Mouse (Mus musculus): Measurements from ENCODE around the gene Crlf1. TPM values are rescaled to one million over a fixed set of nuclear protein-coding genes. Genes with fewer than 3 reads are reported as not detected.
A peak's percentile ranks its signal among the peaks of the same experiment; 100 is the strongest.

Gene Crlf1
- polyA plus RNA-seq, 1 experiment from 2014 or later: 103 TPM

DNA sequence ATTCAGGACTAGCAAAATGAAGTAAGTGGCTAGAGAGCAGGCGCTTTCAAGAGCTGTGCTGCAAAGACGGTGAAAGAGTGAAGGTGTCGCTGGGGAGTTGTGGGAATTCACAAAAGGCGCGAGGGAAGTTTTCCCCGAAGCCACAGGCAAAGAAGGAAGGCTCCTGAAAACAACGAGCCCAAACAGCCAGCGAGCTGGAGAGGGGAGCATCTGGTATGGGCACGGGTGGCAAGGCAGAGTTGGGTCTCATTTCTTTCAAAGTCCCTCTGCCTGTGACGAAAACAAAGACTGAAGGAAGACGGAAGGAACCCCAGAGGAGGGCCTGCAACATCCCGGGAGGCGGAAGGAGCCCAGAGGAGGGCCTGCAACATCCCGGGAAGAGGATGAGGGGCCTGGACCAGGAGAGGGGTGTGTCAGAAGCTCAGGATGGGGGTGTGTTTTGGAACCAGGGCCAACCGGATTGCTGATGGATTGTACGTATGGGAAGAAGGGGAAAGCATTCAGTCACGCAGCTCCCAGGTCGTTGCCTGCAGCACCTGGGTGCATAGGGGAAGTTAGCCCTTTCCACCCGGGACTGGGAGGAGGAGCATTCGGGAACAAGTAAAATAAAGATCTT is 2.0 kb upstream of the Crlf1 start:
- Histone ChIP-seq H3K27ac (replicated peaks) (peak overlapping the region; percentile 87), H3K9me3 (no peaks in the 10 kb centered on the region), H3K27me3 (replicated peaks; ENCODE audit: low read depth, poor library complexity, severe bottlenecking) (peaks cover 100% of the 10 kb centered on the region)

DNA sequence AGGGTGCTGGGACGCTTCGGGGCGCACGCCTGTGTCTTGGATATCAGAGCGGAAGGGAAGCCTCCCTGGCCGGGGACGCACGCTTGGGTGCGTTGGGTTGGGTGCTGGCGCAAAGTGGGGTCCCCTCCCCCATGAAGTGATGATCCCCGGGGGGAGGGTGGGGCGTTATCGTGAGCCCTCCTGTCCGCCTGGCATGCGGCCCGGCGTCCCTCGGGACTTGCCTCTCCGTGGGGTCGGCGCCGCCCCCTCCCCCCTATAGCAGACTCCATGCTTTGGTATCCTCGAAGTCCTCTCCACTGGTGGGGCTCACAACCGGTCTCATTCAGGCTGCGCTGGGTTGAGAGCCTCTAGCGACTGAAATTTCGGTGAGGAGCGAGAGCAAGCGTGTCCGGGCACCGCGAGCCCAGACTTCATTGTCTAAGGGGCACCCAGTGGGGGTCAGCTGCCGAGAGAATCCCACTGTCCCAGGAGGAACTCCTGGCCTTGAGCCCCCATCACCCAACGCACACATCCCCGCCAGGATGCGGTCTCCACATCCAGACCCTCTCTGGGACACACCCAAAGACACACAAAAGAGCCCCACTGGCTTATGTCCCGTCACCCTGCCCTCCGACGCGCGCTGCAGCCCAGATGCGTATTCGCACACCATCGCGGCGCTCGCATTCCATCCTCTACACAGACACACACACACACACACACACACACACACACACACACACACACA is 896 bp downstream of the Crlf1 start:
- peak; percentile 62 for DNase-seq (ENCODE audit: low spot score)

More for the DNA sequence above, 2.0 kb upstream of the Crlf1 start:
- Histone ChIP-seq H3K4me1 (peaks cover 100% of the 10 kb centered on the region), H3K4me3 (peak overlapping the region; percentile 73), H3K36me3 (replicated peaks) (no peaks in the 10 kb centered on the region)
- WGBS: 1% methylated on average over 20 of the region's 20 CpGs
- DNase-seq (ENCODE audit: low spot score): peak; percentile 67

DNA sequence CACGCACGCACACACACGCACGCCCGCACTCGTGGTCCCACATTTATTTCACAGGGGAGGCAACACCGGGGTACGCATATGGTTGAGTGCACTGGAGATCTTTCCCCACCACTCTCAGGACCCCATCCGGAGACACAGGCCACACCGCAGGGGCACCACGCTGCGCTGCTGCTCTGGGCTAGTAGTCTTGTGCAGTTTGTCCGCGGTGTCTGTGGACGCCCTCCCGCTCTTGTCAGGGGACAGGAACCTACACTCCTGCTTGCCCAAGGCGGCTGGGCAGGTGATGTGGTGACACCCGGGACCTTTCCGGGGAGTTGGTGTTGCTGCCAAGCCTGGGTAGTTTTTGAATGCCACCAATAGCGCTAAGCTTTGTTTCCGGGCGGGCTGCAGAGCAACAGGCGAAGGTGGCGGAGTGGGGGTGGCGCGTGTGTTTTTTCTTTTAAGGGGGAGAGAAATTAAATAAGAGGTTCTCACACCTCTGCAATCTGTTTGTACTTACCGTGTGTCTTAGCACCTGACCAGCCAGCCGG is 1.5 kb downstream of the Crlf1 start:
- H3K4me3 ChIP-seq: peak overlapping the region; percentile 73
- no peaks in the 10 kb centered on the region for H3K9me3 ChIP-seq
- H3K27ac ChIP-seq (replicated peaks): peak overlapping the region; percentile 87
- H3K4me1 ChIP-seq: peaks cover 79% of the 10 kb centered on the region
- H3K36me3 ChIP-seq (replicated peaks): peaks cover 21% of the 10 kb centered on the region
- 2% methylated on average over 28 of the region's 28 CpGs for WGBS
- DNase-seq (ENCODE audit: low spot score): peak; percentile 60
- H3K27me3 ChIP-seq (replicated peaks; ENCODE audit: low read depth, poor library complexity, severe bottlenecking): peaks cover 100% of the 10 kb centered on the region

More for the DNA sequence above, 896 bp downstream of the Crlf1 start:
- Histone ChIP-seq H3K9me3 (no peaks in the 10 kb centered on the region), H3K27me3 (replicated peaks; ENCODE audit: low read depth, poor library complexity, severe bottlenecking) (peaks cover 100% of the 10 kb centered on the region), H3K4me3 (peak overlapping the region; percentile 73), H3K27ac (replicated peaks) (peak overlapping the region; percentile 87), H3K36me3 (replicated peaks) (peaks cover 15% of the 10 kb centered on the region), H3K4me1 (peaks cover 79% of the 10 kb centered on the region)
- WGBS: under 1% methylated on average over 47 of the region's 47 CpGs

DNA sequence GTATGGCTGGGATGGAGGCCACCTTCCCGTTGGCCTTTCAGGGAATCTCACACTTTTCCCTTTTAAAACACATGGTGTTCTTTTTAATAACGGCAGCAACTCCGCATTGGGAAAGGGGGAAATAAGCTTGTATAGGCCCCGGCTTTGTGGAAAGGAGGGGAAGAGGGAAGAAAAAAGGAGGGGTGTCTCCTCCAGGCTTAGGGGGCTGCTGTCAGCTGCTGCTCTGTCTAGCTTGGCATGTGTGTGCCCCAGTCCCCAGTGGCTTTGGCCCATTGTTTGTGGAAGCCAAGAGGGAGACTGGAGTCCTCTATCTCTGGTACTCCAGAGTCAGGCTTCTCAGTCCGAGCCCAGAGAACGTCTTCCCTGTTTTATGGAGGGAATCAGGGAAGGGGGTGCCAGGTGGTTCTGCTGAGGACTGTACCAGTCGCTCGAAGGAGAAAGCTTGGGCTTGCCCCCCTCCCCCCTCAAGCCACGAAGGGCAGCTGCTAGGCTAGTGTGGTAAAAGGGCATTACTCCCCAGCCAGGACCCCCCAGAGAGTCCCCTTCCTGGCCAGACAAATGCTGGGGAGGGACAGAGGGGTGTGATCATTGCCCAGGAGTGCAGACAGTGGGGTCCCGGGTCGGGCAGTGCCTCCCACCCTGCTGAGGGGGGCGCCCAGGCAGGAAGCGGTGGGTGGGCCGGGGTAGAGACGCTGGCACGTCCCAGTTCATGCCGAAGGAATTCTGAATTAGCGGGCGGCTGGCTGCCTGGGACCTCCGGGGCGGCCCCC is 2.2 kb downstream of the Crlf1 start:
- Histone ChIP-seq H3K27me3 (replicated peaks; ENCODE audit: low read depth, poor library complexity, severe bottlenecking) (peaks cover 100% of the 10 kb centered on the region), H3K4me1 (peaks cover 79% of the 10 kb centered on the region), H3K9me3 (no peaks in the 10 kb centered on the region), H3K27ac (replicated peaks) (peak overlapping the region; percentile 87), H3K36me3 (replicated peaks) (peaks cover 28% of the 10 kb centered on the region), H3K4me3 (peak overlapping the region; percentile 73)
- peak; percentile 59 for DNase-seq (ENCODE audit: low spot score)
- 3% methylated on average over 21 of the region's 21 CpGs for WGBS

DNA sequence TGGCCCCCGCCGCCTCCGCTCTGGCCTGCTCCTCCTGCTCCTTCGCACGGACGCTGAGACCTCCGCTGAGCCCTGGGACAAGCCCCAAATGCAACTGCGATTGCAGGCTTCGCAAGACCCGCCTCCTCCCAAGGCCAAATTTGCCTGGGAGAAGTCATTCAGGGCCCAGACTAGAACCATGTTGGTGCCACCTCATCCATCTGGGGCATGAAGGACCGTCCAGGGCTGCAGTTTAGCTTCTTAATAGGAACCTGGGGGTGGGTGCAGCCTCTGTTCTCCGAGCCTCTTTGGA is 2.8 kb downstream of the Crlf1 start:
- H3K4me1 ChIP-seq: peaks cover 79% of the 10 kb centered on the region
- peaks cover 100% of the 10 kb centered on the region for H3K27me3 ChIP-seq (replicated peaks; ENCODE audit: low read depth, poor library complexity, severe bottlenecking)
- H3K4me3 ChIP-seq: peak overlapping the region; percentile 73
- no peak for DNase-seq (ENCODE audit: low spot score)
- 7% methylated on average over 12 of the region's 12 CpGs for whole genome bisulfite sequencing
- no peaks in the 10 kb centered on the region for H3K9me3 ChIP-seq
- peak overlapping the region; percentile 87 for H3K27ac ChIP-seq (replicated peaks)
- peaks cover 31% of the 10 kb centered on the region for H3K36me3 ChIP-seq (replicated peaks)

DNA sequence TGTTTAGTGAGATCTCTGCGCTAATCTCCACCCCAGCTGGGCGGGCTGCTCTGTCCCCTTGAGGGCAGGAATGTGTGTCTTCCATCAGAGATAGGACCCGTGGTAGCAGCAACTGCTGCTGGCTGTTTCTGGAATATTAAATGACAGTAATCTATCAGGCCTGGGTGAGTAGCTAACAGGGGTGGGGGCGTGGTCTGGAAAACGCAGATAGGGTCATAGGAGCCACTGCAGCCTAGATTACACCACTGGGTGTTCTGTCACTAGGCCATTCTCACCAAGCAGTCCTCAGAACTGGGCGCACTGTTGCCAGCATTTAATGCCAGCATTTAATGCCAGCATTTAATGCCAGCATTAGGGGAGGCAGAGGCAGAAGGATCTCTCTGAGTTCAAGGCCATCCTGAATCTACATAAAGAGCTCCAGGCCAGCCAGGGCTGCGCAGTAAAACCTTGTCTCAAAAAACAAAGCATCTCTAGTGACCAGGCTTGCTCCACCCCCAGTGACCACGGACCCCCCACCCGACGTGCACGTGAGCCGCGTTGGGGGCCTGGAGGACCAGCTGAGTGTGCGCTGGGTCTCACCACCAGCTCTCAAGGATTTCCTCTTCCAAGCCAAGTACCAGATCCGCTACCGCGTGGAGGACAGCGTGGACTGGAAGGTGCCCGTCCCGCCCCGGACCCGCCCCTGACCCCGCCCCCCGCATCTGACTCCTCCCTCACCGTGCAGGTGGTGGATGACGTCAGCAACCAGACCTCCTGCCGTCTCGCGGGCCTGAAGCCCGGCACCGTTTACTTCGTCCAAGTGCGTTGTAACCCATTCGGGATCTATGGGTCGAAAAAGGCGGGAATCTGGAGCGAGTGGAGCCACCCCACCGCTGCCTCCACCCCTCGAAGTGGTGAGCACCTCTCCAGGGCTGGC is 7.7 kb downstream of the Crlf1 start:
- Histone ChIP-seq H3K27ac (replicated peaks) (no peak overlapping the region; the same call in none of the 2 replicates), H3K9me3 (no peaks in the 10 kb centered on the region), H3K4me3 (peak overlapping the region; percentile 45), H3K27me3 (replicated peaks; ENCODE audit: low read depth, poor library complexity, severe bottlenecking) (peaks cover 89% of the 10 kb centered on the region), H3K36me3 (replicated peaks) (peaks cover 50% of the 10 kb centered on the region), H3K4me1 (peaks cover 79% of the 10 kb centered on the region)
- 10% methylated on average over 39 of the region's 39 CpGs for WGBS
- peak; percentile 60 for DNase-seq (ENCODE audit: low spot score)

DNA sequence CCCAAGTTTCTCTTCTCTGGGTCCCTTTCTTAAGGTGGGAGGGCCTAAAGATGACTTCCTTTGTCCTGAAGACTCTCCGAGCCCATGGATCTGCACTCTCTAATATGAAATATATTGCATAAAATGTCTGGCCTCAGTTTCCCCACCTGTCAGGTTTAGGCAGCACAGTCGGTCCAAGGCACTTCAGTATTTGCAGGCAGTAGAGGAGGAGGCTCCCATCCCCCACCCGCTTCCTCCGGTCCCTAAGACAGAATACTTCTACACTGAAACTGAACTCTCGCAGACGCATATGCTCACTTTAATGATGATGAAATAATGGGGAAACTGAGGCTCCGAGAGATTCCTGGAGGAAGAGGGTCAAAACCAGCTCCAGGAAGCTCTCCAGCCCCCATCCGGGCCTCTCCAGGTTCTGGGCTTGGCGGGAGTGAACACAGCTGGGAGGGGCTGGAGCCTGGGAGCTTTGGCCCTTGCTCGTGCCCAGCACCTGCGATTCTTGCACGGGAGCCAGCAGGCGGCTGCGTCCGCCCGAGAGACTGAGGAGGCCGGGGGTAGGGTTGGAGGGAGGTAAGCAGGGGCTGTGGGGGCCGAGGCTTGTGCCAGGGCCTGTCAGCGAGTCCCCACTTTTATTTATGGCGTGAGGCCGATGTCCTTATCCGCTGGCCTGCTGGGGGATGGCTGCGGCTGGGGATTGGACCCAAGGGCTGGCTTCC is 9.0 kb downstream of the Crlf1 start:
- peaks cover 83% of the 10 kb centered on the region for H3K4me1 ChIP-seq
- peak; percentile 56 for DNase-seq (ENCODE audit: low spot score)
- H3K4me3 ChIP-seq: peak overlapping the region; percentile 37

DNA sequence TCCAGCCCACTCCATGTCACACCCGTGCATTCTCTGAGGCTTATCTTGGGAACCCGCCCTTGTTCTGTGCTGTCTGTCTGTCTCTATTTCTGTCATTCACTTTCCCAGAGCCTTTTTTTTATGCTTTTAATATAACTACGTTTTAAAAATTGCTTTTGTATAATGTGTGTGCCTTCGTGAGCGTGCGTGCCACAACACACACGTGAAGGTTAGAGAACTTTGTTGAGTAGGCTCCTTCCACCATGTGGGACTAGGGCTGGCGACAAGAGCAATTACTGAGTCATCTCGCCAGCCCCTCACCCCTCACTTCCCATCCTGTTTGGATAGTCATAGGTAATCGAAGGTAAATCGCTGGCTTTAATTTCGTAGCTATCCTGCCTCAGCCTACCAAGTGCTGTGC is 9.6 kb downstream of the Crlf1 start:
- Histone ChIP-seq H3K36me3 (replicated peaks) (peaks cover 49% of the 10 kb centered on the region), H3K9me3 (no peaks in the 10 kb centered on the region), H3K4me1 (peaks cover 85% of the 10 kb centered on the region), H3K4me3 (0 out of 2 replicates have a peak overlapping the region, but pooled peaks have one; percentile 17), H3K27me3 (replicated peaks; ENCODE audit: low read depth, poor library complexity, severe bottlenecking) (peaks cover 70% of the 10 kb centered on the region), H3K27ac (replicated peaks) (0 out of 2 replicates have a peak overlapping the region, but pooled peaks have one; percentile 65)
- 30% methylated on average over 12 of the region's 12 CpGs for WGBS
- DNase-seq (ENCODE audit: low spot score): no peak

More for the DNA sequence above, 9.0 kb downstream of the Crlf1 start:
- peaks cover 48% of the 10 kb centered on the region for H3K36me3 ChIP-seq (replicated peaks)
- no peaks in the 10 kb centered on the region for H3K9me3 ChIP-seq
- H3K27me3 ChIP-seq (replicated peaks; ENCODE audit: low read depth, poor library complexity, severe bottlenecking): peaks cover 76% of the 10 kb centered on the region
- H3K27ac ChIP-seq (replicated peaks): peak overlapping the region; percentile 65; the same call in 1 of the 2 replicates
- 13% methylated on average over 23 of the region's 23 CpGs for WGBS

DNA sequence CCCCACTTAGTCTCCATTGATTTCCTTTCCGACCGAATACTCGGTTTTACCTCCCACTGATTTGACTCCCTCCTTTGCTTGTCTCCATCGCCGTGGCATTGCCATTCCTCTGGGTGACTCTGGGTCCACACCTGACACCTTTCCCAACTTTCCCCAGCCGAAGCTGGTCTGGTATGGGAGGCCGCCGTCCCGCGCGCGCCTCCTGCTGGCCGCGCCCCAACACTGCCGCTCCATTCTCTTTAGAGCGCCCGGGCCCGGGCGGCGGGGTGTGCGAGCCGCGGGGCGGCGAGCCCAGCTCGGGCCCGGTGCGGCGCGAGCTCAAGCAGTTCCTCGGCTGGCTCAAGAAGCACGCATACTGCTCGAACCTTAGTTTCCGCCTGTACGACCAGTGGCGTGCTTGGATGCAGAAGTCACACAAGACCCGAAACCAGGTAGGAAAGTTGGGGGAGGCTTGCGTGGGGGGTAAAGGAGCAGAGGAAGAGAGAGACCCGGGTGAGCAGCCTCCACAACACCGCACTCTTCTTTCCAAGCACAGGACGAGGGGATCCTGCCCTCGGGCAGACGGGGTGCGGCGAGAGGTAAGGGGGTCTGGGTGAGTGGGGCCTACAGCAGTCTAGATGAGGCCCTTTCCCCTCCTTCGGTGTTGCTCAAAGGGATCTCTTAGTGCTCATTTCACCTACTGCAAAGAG is 10.2 kb downstream of the Crlf1 start:
- peaks cover 56% of the 10 kb centered on the region for H3K36me3 ChIP-seq (replicated peaks)
- H3K27ac ChIP-seq (replicated peaks): peak overlapping the region; percentile 67
- H3K27me3 ChIP-seq (replicated peaks; ENCODE audit: low read depth, poor library complexity, severe bottlenecking): peaks cover 64% of the 10 kb centered on the region
- 9% methylated on average over 46 of the region's 46 CpGs for WGBS
- no peaks in the 10 kb centered on the region for H3K9me3 ChIP-seq
- peak overlapping the region; percentile 70 for H3K4me3 ChIP-seq
- peak; percentile 85 for DNase-seq (ENCODE audit: low spot score)
- peaks cover 90% of the 10 kb centered on the region for H3K4me1 ChIP-seq

DNA sequence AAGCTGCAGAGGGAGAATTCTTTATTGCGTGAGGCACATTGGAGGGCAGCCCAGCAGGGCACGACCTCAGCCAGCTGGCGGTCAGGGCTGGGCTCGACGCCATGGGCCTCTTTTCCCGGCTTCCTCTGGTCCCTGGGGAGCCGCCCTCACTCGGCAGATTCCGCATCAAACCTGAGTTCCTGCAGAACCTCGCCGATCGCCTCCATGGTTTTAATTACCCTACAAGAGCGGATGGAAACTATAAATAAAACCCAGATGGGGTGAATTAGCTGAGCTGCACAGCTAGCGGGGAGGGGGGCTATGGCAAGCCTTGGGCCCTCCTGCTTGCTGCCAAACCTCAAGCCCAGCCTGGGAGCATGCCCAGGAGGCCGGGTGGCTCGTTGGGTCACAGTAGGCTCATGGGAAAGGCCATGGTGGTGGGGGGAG is 11.3 kb downstream of the Crlf1 start:
- WGBS: 34% methylated on average over 16 of the region's 16 CpGs
- peak overlapping the region; percentile 67 for H3K27ac ChIP-seq (replicated peaks)
- H3K9me3 ChIP-seq: no peaks in the 10 kb centered on the region
- peaks cover 53% of the 10 kb centered on the region for H3K27me3 ChIP-seq (replicated peaks; ENCODE audit: low read depth, poor library complexity, severe bottlenecking)
- peak overlapping the region; percentile 70 for H3K4me3 ChIP-seq
- H3K4me1 ChIP-seq: peaks cover 91% of the 10 kb centered on the region
- DNase-seq (ENCODE audit: low spot score): peak; percentile 91
- peaks cover 57% of the 10 kb centered on the region for H3K36me3 ChIP-seq (replicated peaks)

DNA sequence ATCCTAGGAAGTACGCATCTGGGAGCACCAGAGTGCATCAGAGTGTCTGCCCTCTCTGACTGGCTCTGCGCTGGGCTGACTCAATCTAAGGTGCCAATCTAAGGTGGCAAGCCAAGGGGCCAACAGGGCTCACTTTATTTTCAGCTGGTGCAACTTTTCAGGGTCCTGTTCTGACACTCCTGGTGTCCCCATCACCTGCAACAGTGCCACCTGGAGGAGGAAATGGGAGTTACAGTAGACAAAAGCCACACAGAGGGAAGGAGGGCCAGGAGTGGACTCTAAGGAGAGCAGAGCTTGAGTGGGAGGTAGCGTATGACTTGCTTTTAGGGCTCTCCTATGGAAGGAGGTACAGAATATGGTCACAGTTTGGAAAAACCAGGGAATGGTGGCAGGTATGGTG is 11.9 kb downstream of the Crlf1 start:
- Histone ChIP-seq H3K4me1 (peaks cover 89% of the 10 kb centered on the region), H3K9me3 (no peaks in the 10 kb centered on the region), H3K4me3 (peak overlapping the region; percentile 70), H3K27ac (replicated peaks) (peak overlapping the region; percentile 67), H3K27me3 (replicated peaks; ENCODE audit: low read depth, poor library complexity, severe bottlenecking) (peaks cover 47% of the 10 kb centered on the region), H3K36me3 (replicated peaks) (peaks cover 54% of the 10 kb centered on the region)
- WGBS: 67% methylated on average over 3 of the region's 3 CpGs
- peak; percentile 82 for DNase-seq (ENCODE audit: low spot score)

Data from embryonic facial prominence, embryonic 10.5 days (tissue).